Mouse (Mus musculus) adrenal gland, postnatal 36 days (tissue): ENCODE results near the gene Crb1. TPM values are rescaled to one million over a fixed set of nuclear protein-coding genes. Genes with fewer than 3 reads are reported as not detected.
A peak's percentile ranks its signal among the peaks of the same experiment; 100 is the strongest.
"Not testable (repeated sequence)": the region's sequence is repeated elsewhere in the genome, so short reads cannot be mapped to it uniquely, and the experiment has no call there.

ENCODE experiments used
- DNase-seq, 2 experiments: peaks; one replicate each; pipeline ENCODE4 v3.0.0; 2021; ENCODE audit warnings: mixed read lengths in 1 of 2
- total RNA-seq, 2 experiments: library from RNA; stranded (reverse); gene quantifications; 2 replicates each; pipeline ENCODE4 v1.2.3; 2021

Crb1 gene
- total RNA-seq, 2 experiments from 2014 or later: not detected

DNA sequence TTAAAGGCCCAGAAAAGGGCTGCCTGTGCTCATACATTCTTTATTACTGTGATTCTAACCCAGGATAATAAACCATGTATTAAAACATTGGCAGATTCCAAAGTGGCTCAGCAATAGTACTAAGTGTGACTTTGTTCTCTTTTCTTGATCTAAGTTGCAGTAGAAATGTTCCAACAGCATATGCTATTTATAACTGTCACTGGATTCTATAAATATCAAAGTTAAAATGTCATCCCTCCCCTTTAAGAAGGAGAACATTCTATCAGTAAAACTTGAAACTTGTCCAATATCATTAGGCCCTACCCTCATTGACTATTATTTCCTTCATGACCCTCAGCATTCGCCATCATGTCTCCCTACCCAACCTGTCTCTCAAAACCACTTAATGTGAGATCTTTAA, 48.1 kb downstream of the Crb1 start:
- DNase-seq: no peak

DNA sequence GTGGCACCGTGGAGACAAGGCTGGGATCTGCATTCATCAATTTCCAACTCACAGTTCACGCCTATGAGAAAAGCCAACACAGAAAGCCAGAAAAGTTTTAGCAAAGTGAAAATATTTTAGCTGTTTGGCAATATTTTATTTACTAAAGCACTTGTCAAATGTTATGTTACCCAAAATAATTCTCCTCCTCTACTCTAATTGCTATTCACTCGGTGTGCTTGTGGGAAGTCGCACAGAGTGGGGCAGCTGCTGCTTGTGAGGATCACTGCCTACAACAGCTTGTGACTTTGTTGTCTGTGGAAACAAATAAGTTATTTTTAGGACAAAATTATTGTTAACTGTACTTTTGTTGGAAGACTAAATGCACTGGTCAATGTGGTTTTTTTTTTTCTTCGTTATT, 48.6 kb downstream of the Crb1 start:
- no peak for DNase-seq

DNA sequence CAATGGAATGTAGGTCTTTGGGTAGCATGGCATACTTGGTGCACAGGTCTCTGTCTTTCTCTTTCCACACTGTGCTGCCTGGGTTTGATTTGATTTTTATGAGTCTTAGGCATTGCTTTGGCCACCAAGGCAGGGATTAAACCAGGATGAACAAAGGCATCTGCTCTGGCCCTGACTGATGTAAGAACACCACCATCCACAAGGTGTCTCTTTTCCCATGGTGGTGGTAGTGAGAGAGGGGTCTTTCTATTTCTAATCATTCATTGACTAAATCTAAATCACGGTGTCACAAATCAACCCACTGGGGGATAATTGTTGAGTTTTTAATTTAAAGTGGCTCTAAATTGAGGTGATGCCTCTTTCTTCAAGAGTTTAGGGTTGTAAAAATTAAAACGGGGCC, 51.5 kb downstream of the Crb1 start:
- no peak for DNase-seq

DNA sequence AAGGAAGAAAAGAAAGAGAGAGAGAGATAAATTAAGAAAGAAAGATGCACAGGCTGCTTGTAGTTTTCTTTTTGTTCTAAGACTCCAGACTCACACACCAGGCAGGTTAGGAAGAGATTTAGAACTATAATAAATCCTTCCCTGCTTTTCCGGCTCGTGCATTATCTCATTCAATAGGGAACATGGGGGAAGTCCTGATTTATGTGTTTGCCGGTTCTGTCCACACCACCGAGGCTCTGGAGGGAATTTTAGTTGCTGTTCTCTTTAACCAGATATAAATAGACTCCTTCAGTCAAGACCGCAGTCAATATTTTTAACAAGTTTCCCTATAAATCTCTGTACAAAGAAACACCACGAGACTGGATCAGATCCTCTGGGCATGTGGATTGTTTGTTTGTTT, 57.1 kb downstream of the Crb1 start:
- no peak for DNase-seq

DNA sequence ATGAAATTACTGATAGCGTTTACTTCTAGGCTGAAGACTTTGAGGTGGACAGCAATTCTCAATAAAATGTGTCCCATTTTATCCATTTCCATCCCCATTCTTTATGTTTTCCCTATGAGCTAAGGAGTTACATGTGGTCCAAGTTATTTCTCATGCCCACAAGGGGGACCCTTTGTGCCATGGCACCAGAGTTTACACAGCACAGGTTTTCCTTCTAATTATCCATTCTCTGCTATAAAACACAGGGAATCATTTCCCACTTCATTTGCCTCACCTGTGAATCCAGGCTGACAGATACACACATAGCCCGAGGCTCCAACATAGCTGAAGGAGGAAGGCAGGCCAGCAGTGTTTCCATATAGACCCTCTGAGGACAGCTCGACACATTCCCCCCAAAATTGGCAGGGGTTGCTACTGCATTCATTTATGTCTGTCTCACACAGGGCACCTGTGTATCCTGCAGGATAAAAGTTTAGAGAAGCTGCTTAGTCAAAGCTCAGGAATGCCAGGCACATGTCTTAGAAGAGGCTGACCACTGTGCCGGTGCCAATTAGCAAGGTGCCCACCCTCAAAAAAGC, 62.5 kb downstream of the Crb1 start:
- no peak for DNase-seq

DNA sequence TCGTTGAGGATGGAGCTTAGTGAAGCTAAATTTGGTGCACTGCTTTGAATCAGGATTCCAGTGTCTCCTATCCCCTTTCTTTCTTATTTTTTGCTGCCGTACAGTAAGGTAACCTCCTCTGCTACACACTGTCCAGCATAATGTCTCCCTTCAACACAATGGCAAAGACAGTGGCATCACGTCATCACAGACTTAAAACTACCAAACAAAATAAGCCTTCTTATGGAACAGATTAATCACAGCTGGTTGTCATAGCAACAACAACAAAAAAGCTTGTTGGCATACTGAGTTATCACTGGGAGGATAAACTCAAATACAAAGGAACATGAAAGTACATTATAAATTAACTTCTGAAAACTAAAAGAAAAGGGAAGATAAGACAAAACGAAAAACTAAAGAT, 68.0 kb downstream of the Crb1 start:
- no peak for DNase-seq

DNA sequence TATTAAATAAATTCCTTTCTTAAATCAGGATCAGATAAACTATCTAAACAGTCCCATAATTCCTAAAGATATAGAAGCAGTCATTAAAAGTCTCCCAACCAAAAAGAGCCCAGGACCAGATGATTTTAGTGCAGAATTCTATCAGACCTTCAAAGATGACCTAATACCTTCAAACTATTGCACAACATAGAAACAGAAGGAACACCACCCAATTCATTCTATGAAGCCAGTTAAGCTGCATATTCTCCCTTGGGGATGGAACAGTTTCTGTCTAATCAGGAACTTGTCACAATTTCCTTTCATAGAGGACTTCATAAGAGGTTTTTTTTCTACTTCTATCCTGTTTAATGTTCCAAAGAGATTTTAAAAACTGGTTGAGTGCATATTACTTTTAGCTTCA, 74.4 kb downstream of the Crb1 start:
- DNase-seq: not testable (repeated sequence)

DNA sequence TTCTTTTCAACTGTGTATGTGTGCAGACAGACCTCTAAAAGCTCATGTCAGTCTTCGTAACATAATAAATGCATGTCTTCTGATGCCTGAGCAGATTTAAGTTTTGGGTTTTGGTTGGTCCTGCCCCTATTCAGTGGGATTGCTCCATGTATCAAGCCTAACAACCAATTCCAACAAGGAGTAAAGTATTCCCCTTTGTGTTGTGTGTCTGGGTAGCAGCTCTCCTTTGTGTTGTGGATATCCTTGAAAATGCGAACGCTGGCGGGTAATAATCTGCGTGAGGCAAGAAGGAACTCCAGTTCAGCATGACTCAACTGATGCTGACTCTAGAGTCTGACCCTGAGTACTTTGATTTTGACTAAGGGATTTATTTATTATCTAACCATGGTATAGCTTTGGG, 75.1 kb downstream of the Crb1 start:
- peak; percentile 4 to 15 for DNase-seq

DNA sequence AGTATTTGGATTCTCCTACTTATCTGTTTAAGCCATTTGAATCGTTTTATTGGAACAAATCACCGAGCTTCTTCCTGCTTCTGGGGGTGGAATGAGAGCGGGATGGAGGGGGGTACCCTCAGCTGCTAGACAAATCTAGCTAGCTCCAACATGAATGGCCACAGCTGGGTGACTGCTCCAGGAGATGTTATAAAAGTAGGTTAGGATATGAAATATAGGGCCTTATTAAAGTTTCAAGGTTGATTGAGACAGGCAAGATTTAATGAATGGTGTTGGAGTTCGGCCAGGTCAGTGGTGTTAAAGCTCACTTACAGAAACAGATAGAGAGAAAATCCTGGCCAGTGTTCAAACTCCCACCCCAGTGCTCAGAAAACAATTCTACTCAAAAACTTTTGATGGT, 84.9 kb downstream of the Crb1 start:
- DNase-seq: peak in 1 of 2 experiments; percentile 12

DNA sequence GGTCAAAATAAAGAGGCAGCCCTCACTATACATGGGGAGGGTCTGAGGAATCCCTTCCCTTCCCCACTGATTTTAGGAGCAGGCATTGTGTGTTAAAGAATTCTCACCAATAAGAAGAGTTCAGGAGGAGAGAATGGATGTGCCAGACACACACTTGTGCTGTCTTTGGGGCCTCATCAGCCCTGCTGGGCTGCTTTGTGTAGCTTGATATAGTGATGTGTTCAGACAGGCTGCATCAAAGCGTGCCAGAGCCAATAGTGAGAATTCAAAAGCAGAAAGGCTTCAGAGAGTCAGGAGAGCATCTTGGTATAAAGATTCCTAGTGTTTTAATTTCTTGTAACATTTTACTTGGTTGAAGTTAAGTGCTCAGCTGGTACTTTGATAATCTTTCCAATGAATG, 85.3 kb downstream of the Crb1 start:
- DNase-seq: no peak

DNA sequence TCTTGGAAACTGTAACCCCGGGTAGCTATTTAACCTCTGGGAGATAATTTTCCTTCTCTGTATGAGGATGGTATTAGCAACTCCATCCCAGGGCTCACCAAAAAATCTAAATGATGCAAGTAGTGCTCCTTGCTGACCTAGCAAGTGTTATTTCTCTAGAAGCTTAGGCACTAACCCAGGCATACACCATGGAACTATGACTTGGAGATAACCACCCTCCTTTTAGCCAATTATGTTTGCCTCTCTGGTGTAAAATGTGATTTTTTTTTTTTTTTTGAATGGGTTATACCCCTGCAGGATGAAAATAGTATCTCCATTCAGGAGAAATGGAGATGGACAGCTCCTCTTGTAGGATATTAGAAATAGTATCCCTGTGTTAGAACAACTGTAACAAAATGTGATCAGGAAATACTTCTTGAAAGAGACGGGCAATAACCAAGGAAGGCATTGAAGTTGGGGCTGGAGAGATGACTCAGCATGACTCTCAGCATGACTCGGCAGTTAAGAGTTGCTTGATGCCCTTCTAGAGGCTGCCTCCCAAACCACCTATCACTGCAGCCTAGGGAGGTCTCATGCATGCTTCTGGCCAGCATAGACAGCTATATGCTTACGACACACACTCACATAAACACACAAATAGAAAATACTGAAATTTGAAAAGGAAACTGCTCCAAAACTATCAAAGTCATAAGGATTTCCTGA, 100.1 kb downstream of the Crb1 start:
- no peak for DNase-seq

DNA sequence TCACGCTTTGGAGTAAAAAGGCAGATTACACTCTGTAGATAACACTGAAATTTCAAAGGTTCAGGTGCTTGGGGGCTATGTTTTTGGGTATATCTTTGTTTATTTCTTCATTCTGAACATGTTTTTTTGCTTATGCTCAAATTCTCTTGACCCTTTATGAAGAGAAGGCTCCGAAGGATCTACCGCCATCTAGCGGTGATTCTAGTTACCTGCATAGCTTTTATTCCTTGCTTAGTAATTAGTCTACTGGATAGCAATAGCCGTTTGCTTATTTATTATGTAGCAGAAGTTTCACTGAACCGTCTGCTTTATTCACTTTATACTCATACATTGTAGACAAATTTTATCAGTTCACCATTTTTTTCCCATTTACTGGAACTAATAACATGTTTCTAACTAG, 109.1 kb downstream of the Crb1 start:
- DNase-seq: peak; percentile 11 to 53

DNA sequence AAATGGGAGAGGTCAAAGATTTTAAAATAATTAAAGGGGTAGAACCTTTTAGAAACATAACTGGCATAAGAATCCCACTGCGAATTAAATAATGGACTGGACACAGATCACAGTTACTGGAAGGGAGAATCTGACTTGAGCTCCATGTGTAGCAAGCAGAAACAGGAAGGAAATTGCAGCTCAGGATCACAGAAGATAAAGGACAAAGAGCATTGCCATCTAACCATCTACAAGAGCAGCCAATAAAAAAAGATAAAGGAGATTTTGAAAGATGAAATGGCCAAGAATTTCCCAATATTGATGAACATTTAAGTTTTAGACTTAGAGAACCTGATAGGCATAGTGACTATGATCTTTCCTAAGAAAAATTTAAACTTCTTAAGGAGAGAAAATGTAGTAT, 112.7 kb downstream of the Crb1 start:
- no peak for DNase-seq

DNA sequence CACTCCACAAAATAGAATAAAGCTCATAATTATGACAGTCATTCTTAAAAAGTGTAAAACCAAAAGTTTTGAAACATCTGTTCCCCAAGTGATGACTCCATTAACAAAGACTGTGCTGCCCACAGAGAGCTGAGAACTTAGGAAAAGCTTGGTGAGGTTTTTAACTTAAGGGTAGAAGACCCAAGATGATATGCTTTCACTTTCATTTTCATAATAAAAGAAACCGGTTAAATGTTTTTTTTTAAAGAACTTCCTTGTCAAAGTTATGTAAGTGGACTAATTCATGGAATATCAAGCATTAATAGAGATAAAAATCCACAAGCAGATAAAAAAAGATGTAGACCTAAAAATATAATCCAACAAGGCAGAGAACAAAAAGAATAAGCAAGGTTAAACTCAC, 113.7 kb downstream of the Crb1 start:
- DNase-seq: no peak

DNA sequence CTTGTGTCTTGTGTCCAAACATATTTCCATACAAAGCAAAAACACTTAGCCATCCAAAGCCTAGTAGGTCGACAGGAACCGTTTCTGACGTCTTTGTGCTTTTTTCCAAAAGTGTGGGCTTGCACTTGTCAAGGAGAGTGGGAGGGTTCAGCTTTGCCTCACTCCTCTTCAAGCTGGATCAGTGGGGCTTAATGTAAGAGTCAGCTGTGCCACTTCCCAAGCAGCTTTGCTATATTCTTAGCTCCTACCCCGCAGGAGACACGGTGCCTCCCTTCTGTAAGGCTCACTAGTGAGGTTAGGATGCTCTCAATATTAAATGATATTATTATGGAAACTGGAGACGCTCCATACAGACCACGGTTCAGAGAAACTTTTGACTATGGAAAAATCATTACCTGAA, 121.3 kb downstream of the Crb1 start:
- DNase-seq: no peak

DNA sequence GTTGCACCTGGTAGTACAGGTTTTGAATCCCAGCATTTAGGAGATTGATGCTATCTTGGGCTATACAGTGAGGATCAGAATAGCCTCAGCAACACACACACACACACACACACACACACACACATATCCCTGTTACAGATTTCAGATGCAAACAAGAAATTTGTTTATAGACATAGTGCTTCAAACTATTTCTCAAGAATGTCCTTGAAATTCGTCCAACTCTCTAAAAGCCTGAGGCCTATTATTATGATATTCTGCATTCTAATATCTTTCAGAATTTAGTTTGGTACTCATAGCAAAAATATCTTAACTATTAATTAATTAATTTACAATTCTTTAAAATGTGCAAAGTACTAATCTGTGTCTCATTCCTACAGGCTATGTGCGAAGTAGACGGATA, 124.9 kb downstream of the Crb1 start:
- DNase-seq: no peak

DNA sequence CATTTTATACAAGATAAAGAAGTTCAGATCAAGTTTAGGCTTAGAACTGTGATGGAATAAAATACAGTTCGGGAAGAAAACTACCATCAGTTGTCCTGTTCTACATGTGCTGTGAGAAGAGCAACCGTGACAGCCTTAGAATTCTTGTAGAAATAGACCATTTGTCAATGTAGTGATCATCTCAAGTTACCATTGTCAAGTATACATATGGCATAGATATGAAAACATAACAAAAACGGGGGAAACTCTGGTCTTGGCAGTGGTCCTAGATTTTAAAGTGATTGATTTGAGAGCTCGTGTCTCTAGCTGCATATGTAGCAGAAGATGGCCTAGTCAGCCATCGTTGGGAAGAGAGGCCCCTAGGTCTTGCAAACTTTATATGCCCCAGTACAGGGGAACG, 127.7 kb downstream of the Crb1 start:
- no peak for DNase-seq

DNA sequence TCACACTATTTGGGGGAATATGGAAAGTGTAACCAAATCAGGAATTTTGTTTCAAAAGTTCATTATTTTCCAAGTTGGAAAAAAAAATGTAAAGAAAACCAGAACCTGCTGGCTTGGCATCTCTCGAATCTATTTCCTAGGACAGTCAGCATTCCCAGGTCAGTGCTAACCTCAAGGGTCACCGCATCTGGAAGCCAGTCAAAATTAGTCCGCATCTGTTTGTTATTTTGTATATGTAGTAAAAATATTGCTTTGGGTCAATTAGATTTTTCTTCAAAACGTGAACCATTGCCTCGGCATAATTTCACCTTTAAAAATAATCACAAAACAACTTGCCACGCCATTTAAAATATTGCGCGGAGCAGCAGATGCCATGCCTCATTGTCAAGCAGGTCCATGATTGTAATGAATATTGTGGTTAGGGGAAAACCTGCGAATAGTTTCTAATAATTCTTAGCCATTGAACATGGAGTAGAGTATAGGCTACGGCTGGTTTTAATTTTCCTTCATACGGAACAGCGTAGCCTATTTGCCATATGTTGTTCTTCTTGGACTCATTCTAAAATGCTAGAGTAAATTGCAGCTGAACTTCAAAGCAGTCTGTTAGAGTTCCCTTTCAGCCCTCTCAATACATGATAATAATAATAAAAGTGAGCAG, 130.0 kb downstream of the Crb1 start:
- DNase-seq: no peak

DNA sequence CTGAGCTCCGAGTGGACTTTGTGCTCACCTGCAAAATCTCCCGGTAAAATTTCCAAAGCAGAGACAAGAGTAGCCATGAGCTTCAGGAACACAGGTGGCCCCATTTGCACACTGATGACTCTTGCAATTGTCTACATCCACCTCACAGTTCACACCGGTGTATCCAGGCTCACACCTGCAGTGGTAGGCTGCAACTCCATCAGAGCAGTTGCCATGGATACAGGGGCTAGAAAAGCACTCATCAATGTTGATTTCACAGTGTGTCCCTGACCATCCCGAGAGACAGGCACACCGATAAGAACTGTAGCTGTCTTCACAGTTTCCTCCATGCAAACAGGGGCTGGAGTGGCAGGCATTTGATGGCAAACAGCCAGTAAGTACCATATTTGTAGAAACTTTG, 140.1 kb downstream of the Crb1 start:
- DNase-seq: no peak

DNA sequence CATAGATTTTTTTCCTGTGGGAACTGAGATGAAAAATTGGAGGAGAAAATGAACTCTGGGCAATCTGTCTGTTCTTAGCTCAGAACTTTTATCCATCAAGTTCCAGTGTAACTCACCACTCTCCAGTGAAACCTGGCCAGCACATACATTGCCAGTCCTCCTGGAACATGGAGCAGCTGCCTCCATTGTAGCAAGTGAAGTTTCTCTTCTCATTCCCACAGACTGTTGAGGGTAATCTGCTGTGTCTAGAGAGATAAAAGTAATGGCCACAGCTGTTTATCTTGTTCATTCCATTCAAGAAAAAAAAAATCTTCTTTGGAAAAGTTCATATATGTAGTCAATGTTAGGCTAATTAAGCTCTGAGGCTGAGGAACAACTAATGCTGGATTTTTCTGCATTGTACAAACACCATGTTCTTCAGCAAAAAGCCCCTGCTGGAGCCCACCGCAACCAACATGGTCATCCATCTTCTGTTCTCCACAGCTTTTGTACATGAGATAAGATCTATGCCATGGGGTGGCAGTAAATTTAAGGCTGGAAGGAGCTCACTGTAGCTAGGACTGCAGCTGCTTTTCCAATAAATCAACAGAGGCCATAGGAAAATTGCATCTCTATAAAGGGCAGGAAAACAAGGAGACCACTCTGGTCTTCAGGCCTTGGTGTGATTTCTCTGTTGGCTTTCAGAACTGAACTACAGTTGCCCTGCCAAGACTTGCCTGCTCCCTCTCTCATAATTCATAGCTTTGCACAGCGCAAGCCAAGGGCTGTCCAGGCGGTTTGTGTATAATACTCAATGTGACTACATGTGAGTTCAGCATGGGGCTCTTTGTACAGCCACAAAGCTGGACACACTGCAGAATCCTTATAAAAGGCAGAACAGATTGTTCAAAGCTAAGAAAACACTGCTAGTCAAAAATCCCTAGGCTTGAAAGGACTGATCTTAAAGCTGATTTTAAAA, 142.0 kb downstream of the Crb1 start:
- peak; percentile 2 to 4 for DNase-seq

DNA sequence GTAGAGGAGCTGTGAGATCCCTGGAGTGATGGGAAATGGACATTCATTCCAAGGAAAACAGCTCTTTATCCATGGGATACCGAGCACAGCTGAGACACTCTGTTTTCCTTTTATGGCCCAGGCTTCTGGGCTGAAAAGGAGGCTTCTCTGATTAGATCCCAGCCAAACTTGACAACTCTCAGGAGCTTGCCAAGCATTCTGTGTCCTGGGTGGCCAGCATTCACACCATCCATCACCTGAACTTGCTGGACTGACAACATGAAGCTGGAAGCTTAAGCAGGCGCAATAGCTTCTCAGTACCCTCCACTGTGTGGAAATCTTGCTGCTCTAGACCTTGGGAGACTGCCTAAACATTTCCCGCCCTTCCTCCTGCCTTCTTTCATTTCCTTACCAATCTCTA, 144.3 kb downstream of the Crb1 start:
- DNase-seq: no peak

DNA sequence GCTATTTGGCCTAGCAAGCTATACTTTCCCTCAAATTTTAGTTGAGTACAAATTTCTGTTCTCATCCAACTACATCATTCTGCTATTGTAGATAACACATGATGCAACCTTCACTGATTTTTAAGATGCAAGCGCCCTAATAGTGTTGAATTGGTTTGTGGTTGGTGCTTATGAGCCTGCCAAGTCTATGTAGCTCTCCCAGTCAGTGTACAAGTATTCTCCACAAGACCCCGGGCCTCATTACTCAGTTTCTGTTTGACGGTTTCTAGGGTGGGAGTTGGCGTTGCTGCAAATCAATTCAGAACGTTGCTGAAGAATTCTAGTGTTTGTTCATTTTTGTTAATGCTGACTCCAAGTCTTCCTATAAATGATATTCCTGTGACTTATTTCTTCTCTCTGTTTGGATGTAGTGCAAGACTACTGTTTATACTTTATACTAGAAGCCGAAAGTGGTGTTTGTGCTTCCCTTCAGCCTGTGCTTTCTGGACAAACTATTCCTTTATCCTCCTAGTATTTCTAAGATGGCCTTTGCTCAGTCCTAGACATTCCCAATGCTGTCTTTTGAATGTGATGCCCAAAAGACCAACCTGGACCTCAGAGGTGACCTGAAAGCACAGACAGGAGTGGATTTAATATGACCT, 152.5 kb downstream of the Crb1 start:
- no peak for DNase-seq
